Mouse (Mus musculus) embryonic facial prominence, embryonic 15.5 days (tissue): Measurements from ENCODE around the gene Gm20388. TPM values are rescaled to one million over a fixed set of nuclear protein-coding genes. Genes with fewer than 3 reads are reported as not detected.

ENCODE experiments used
- ATAC-seq: fragments of 200-750 bp; cut with Nextera tagmentation; 2 replicates; pipeline ENCODE4 v1.8.0; 2017; ENCODE audit warnings: low read depth, moderate TSS enrichment; ENCODE audit not compliant: insufficient number of reproducible peaks, low FRiP score, low TSS enrichment
- H3K27ac ChIP-seq: fragments of 300-500 bp; sonication (generic); replicated peaks from 2 replicates; pipeline ENCODE4 v1.5.1; 2015; ENCODE audit warnings: mild to moderate bottlenecking, inconsistent platforms
- H3K27me3 ChIP-seq: fragments of 300-500 bp; sonication (generic); 2 replicates; pipeline ENCODE4 v1.6.1; 2015; ENCODE audit warnings: inconsistent platforms
- H3K36me3 ChIP-seq: fragments of 300-500 bp; sonication (generic); 2 replicates; pipeline ENCODE4 v1.6.1; 2015; ENCODE audit warnings: mild to moderate bottlenecking, inconsistent platforms
- H3K4me1 ChIP-seq: fragments of 300-500 bp; sonication (generic); 2 replicates; pipeline ENCODE4 v1.6.1; 2015; ENCODE audit warnings: inconsistent platforms
- H3K4me2 ChIP-seq: fragments of 300-500 bp; sonication (generic); replicated peaks from 2 replicates; pipeline ENCODE4 v1.6.1; 2015; ENCODE audit warnings: mild to moderate bottlenecking, inconsistent platforms
- H3K4me3 ChIP-seq: fragments of 300-500 bp; sonication (generic); replicated peaks from 2 replicates; pipeline ENCODE4 v1.5.1; 2015; ENCODE audit warnings: mild to moderate bottlenecking, inconsistent platforms
- H3K9ac ChIP-seq: fragments of 300-500 bp; sonication (generic); 2 replicates; pipeline ENCODE4 v1.6.1; 2015; ENCODE audit warnings: inconsistent platforms
- H3K9me3 ChIP-seq: fragments of 300-500 bp; sonication (generic); replicated peaks from 2 replicates; pipeline ENCODE4 v1.6.1; 2016; ENCODE audit warnings: inconsistent platforms
- WGBS: fragments of 180-500 bp; shearing (Covaris S2); methylation state at CpG from one replicate; pipeline ENCODE4 v1.1.7; 2015; 5-methylcytosine and 5-hydroxymethylcytosine counted together
- polyA plus RNA-seq: library from polyadenylated mRNA; unstranded; fragments of >200 nt; fragmentation: Nextera tagmentation; extraction: Ambion mirVana; gene quantifications from 2 replicates; pipeline ENCODE4 v1.2.1, GENCODE M21; 2015

Gene Gm20388
- polyA plus RNA-seq, 1 experiment from 2014 or later: 8.0 TPM

DNA sequence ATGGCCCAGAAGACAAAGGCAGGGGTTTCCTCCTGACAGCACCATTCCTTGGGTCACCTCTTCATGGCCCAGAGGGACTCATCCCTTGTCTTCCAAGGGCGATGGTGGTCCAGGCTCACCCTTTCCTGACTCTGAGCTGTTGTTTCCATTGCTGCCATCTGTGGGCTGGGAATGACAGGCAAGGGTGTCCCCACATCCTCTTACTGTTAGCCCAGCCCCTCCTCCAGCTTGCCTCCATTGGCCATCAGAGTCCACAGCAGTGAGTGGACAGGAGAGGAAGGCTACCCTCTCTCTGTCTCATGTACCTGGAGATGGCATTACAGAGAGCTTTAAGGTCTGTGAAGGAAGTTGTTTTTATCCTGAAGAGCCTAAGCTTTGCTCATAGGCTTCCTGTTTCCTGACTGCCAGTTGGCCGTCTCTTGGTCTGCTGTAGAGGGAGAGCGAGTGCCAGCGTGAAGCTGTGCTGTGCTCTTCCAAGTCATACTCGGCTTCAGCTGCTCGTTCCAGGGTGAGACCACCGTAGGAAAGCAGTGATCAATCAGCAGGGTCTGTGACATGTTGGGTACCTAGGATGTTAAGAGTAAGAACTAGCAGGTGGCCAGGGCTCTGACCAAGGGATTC lies 4391.4 kb downstream of the Gm20388 start:
- Histone ChIP-seq H3K4me2 (no peak overlapping the region), H3K4me3 (no peak overlapping the region), H3K27me3 (no peaks in the 10 kb centered on the region), H3K4me1 (peaks cover 21% of the 10 kb centered on the region), H3K9ac (no peak overlapping the region), H3K27ac (no peak overlapping the region), H3K36me3 (peaks cover 5% of the 10 kb centered on the region; the same call in 1 of the 2 replicates), H3K9me3 (no peaks in the 10 kb centered on the region)
- WGBS: 86% methylated on average over 7 of the region's 7 CpGs
- no peak for ATAC-seq

DNA sequence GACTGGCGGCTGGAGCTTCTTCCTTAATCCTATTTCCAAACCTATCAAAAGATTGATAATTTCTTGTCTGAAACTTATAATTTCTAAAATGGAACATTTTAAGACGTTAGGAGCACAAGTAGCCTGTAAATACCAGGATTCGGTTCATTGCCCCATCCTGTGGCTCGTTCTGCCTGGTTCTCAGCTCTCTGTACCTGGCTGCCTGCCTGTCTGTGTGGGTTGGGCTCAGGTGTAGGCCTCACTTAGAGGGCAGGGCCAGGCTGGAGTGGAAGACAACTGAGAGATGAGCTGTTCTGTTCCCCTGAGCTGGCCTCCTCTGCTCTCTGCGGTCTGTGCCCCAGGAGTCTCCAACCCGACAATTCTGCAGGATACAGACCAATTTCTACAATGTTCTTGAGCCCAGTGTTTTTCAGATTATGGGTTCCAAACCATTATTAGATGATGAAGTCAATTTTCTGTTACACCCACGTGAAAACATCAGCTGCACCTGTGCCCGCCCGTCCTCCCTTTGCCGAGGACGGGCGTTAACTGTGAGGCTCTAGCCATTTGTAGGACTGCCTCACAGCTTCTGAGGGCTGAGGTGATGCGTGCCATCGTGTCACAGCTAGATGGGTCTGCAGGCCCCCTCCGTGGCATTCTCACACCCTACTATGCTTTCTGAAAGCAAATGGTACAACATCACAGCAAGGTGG lies 4392.7 kb downstream of the Gm20388 start:
- H3K27ac ChIP-seq: no peak overlapping the region
- no peak overlapping the region for H3K4me2 ChIP-seq
- H3K27me3 ChIP-seq: no peaks in the 10 kb centered on the region
- H3K9ac ChIP-seq: no peak overlapping the region
- no peak overlapping the region for H3K4me3 ChIP-seq
- peaks cover 5% of the 10 kb centered on the region; the same call in 1 of the 2 replicates for H3K36me3 ChIP-seq
- no peaks in the 10 kb centered on the region for H3K9me3 ChIP-seq
- ATAC-seq: no peak
- peaks cover 25% of the 10 kb centered on the region for H3K4me1 ChIP-seq
- WGBS: 81% methylated on average over 15 of the region's 15 CpGs

DNA sequence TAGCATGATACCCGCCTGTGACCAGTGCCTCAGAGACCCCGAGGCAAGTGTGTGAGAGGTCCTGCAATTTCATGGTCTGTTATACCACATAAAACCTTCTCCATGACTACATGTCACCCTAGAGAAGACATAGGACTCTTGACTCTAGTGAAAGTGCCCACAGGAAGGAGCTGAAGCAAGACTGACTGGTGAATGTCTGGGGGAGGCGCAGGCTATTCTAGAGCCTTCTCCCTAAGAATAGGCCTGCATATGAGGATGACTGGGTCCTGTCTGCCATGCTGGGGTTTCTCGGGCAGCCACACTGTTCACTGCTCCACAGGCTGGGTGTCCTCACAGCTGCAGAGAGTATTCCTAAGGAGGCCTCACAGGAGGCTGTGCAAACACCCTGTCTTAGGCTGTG lies 4393.5 kb downstream of the Gm20388 start:
- H3K4me3 ChIP-seq: no peak overlapping the region
- H3K4me1 ChIP-seq: peaks cover 25% of the 10 kb centered on the region
- peaks cover 5% of the 10 kb centered on the region; the same call in 1 of the 2 replicates for H3K36me3 ChIP-seq
- no peaks in the 10 kb centered on the region for H3K9me3 ChIP-seq
- H3K9ac ChIP-seq: no peak overlapping the region
- no peak overlapping the region for H3K4me2 ChIP-seq
- no peak for ATAC-seq
- WGBS: 75% methylated on average over 4 of the region's 4 CpGs
- H3K27ac ChIP-seq: no peak overlapping the region
- no peaks in the 10 kb centered on the region for H3K27me3 ChIP-seq

DNA sequence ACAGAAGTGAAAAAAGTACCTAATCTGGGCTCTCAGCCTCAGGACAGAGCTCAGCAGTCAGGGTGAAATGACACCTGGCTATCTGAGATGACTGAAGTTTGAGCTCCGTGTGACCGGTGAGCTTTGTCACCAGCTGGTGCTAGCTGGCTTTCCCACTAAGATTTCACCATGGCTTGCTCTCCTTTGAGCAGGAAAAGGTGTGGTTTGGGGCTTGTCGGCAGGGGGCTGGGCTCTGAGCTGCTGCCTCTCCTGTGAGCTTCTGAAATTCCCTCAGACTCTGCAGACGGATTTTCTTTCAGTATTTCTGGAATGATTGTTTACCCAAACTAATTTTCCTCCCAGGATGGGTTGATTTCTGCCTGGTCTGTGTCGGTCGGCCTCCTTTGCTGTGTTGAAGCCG lies 4395.9 kb downstream of the Gm20388 start:
- H3K4me1 ChIP-seq: peaks cover 28% of the 10 kb centered on the region
- H3K27me3 ChIP-seq: no peaks in the 10 kb centered on the region
- no peak overlapping the region for H3K9ac ChIP-seq
- no peak overlapping the region for H3K4me3 ChIP-seq
- no peak overlapping the region for H3K4me2 ChIP-seq
- WGBS: 40% methylated on average over 7 of the region's 7 CpGs
- no peak for ATAC-seq
- H3K36me3 ChIP-seq: peaks cover 5% of the 10 kb centered on the region; the same call in 1 of the 2 replicates
- H3K9me3 ChIP-seq: no peaks in the 10 kb centered on the region
- H3K27ac ChIP-seq: peak overlapping the region; percentile 55

DNA sequence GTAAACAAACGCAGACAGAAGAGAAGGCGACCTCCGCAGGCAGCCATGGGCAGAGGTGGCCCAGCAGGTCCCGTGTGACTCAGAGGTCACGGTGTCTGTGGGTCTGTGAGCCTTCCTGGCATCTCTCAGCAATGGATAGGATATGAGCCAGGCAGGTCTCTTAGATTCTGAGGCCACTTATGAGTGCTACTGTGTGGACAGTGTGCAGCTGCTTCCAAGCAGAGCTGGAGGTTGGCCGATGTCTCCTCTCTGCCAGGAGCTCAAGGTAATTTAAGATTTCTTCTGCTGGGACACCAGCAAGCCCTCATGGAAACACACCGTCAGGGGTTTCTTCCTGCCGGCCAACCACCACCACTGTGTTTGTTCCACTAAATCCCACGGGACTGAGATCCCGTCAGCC lies 4397.1 kb downstream of the Gm20388 start:
- no peak overlapping the region for H3K4me3 ChIP-seq
- ATAC-seq: no peak
- no peak overlapping the region for H3K4me2 ChIP-seq
- H3K9ac ChIP-seq: no peak overlapping the region
- no peaks in the 10 kb centered on the region for H3K27me3 ChIP-seq
- peaks cover 5% of the 10 kb centered on the region; the same call in 1 of the 2 replicates for H3K36me3 ChIP-seq
- H3K27ac ChIP-seq: no peak overlapping the region
- H3K9me3 ChIP-seq: no peaks in the 10 kb centered on the region
- peaks cover 30% of the 10 kb centered on the region for H3K4me1 ChIP-seq
- 84% methylated on average over 10 of the region's 10 CpGs for WGBS

DNA sequence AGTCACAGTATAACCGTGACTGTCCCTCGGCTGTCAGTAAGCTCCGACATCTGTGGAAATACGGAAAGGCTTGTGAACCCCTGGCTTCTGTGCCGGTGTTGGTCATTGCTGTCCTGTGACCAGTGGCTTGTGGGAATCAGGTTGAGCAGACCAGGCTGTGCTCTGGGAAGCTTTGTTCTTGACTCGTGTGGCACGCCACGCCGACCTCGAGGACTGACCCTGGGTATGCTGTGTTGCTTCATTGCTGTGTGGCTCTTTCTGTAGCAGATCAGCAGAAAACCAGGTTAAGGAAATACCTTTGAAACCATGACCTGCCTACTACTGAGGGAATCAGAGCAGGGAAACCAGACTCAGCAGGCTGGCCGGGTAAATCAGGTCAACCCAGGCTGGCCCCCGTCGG lies 4399.9 kb downstream of the Gm20388 start:
- Histone ChIP-seq H3K9ac (no peak overlapping the region), H3K27ac (no peak overlapping the region), H3K27me3 (no peaks in the 10 kb centered on the region), H3K9me3 (no peaks in the 10 kb centered on the region), H3K4me2 (no peak overlapping the region), H3K36me3 (peaks cover 5% of the 10 kb centered on the region; the same call in 1 of the 2 replicates), H3K4me3 (no peak overlapping the region), H3K4me1 (peaks cover 34% of the 10 kb centered on the region)
- WGBS: 85% methylated on average over 13 of the region's 13 CpGs
- no peak for ATAC-seq

DNA sequence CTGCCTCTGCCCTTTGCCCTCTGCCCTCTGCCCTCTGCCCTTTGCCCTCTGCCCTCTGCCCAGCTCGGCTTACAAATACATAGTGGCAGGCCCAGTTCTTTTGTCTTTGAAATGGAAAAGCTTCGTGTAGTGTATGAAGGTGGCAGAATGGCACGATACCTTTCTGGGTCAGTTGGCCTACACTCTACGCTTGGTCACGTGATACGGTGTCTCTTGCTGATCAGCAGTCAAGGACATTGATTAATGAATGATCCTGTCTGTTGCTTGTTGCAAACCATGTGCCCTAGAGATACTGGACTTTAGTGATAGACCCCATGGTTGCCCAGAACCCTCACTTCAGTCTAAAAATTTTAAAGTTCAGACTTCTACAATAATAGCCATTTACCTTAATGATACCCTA lies 4400.5 kb downstream of the Gm20388 start:
- H3K27ac ChIP-seq: no peak overlapping the region
- H3K4me1 ChIP-seq: peaks cover 32% of the 10 kb centered on the region
- H3K9ac ChIP-seq: no peak overlapping the region
- H3K4me3 ChIP-seq: no peak overlapping the region
- H3K36me3 ChIP-seq: no peaks in the 10 kb centered on the region
- ATAC-seq: no peak
- no peaks in the 10 kb centered on the region for H3K27me3 ChIP-seq
- WGBS: 84% methylated on average over 6 of the region's 6 CpGs
- H3K9me3 ChIP-seq: no peaks in the 10 kb centered on the region
- H3K4me2 ChIP-seq: no peak overlapping the region

DNA sequence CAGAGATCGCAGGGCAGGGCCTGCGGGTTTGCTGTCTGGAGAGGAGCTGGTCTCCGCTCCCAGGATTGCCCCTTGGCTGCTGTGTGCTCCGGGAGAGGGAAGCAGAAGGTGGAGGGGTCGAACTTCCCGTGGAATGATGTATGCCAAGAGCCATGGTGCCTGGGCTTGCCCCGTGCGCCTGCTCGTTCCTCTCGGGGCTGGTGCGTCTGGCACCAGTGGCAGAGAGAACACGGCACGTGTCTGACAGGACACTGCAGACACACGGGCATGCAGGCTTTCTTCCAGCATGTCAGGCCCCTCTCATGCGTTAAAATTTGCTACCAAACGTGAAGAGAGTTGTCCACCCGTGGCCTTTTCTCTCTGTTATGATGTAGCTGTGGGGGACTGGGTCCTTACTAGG lies 4401.1 kb downstream of the Gm20388 start:
- H3K4me2 ChIP-seq: no peak overlapping the region

DNA sequence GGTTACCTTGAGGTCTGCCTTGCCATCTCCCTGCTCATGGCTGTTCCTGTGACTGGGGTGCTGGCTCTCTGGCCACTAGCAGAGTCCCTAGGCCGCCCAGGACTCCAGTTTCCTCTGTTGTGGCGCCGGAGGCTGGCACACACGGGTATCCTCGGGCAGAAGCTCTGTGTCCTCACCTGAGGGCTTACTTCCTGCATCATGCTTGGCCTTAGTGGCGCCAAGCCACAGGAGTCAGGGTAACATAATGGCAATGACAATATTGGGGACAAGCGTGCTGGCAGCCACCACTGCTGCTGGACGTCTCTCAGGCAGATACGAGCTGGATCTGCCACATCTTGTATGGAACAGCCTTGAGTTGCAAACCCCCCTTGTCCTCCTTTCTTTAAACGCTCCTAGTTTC lies 4401.6 kb downstream of the Gm20388 start:
- H3K27ac ChIP-seq: no peak overlapping the region
- no peak overlapping the region for H3K4me2 ChIP-seq
- no peaks in the 10 kb centered on the region for H3K36me3 ChIP-seq
- no peaks in the 10 kb centered on the region for H3K27me3 ChIP-seq
- no peak overlapping the region for H3K4me3 ChIP-seq
- peaks cover 30% of the 10 kb centered on the region for H3K4me1 ChIP-seq
- no peaks in the 10 kb centered on the region for H3K9me3 ChIP-seq
- 92% methylated on average over 10 of the region's 10 CpGs for WGBS
- H3K9ac ChIP-seq: no peak overlapping the region
- no peak for ATAC-seq

More for the DNA sequence above, 4401.1 kb downstream of the Gm20388 start:
- Histone ChIP-seq H3K27me3 (no peaks in the 10 kb centered on the region), H3K9me3 (no peaks in the 10 kb centered on the region), H3K27ac (no peak overlapping the region), H3K4me1 (peaks cover 30% of the 10 kb centered on the region), H3K36me3 (no peaks in the 10 kb centered on the region), H3K4me3 (no peak overlapping the region), H3K9ac (no peak overlapping the region)
- 81% methylated on average over 17 of the region's 17 CpGs for WGBS
- ATAC-seq: no peak

DNA sequence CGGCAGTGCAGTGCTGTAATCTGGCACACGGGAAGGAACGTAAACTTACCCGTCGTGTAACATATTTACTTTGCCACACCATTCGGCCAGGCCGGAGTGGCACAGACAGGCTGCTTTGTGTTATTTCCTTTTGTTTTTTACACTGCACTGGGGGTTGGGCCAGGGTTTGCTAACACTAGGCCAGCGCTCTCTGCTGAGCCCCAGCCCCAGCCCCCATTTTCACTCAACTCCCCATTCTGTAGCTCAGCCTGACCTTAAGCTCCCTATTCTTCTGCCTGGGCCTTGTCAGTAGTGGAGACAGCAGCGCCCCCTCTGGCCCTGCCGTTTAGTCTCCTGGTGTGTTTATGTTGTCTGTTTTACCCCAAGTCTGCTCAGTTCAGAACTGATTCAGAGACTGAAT lies 4404.2 kb downstream of the Gm20388 start:
- no peak for ATAC-seq
- Histone ChIP-seq H3K9me3 (no peaks in the 10 kb centered on the region), H3K9ac (no peak overlapping the region), H3K4me2 (no peak overlapping the region), H3K4me3 (no peak overlapping the region), H3K27me3 (no peaks in the 10 kb centered on the region), H3K27ac (no peak overlapping the region), H3K4me1 (peaks cover 39% of the 10 kb centered on the region), H3K36me3 (no peaks in the 10 kb centered on the region)
- 60% methylated on average over 10 of the region's 10 CpGs for WGBS

DNA sequence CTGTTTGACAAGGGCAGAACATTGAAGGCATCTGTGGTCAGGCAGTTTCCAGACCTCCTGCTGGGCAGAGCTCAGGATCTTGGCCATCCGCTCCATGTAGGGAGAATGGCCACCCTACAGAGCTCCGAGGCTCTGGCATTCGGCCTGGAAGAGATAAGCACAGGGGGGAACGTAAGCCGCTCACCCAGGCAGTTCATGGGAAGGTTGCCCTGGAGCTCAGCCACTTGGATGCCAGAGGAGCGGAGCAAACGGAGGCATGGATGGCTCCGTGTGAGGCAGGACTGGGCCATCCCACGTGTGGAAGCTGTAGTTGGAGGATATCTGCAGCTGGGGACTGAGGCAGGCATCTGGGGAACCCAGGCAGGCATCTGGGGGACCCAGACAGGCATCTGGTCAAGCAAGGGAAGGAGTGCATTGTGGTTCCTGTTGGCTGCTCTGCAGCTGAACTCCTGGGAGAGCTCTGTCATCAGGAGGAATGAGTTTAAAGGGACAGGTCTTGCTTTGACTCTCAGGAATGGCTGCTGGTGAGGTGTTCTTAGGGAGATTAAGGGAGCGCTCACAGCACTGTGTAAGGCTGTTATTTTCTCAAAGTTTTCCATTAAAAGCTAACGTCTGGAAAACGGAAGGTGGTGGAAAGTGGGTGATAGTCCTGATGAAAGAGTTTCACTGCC lies 4406.0 kb downstream of the Gm20388 start:
- Histone ChIP-seq H3K4me2 (no peak overlapping the region), H3K4me1 (peaks cover 42% of the 10 kb centered on the region), H3K9ac (no peak overlapping the region), H3K27ac (0 out of 2 replicates have a peak overlapping the region, but pooled peaks have one; percentile 12), H3K27me3 (no peaks in the 10 kb centered on the region), H3K4me3 (no peak overlapping the region), H3K9me3 (no peaks in the 10 kb centered on the region), H3K36me3 (no peaks in the 10 kb centered on the region)
- 54% methylated on average over 12 of the region's 12 CpGs for WGBS
- no peak for ATAC-seq
